Mouse (Mus musculus): ENCODE measurements around the gene Ltb4r1. TPM values are rescaled to one million over a fixed set of nuclear protein-coding genes. Genes with fewer than 3 reads are reported as not detected.

Ltb4r1 gene
- polyA plus RNA-seq (2015; fragmentation: Nextera tagmentation; extraction: Ambion mirVana) = 1.7 and 2.6 TPM in 2 replicates

- peaks cover 57% of the 10 kb centered on the region for H3K27me3 ChIP-seq
- no peak within 1 kb of the TSS for H3K4me2 ChIP-seq
- H3K4me1 ChIP-seq = peaks cover 32% of the 10 kb centered on the region
- H3K4me3 ChIP-seq = no peak within 1 kb of the TSS
- no peak for ATAC-seq (ENCODE audit: borderline replicate concordance, extremely low read depth, low FRiP score, low TSS enrichment)
- 59% methylated on average over 4 of the region's 4 CpGs for WGBS
- H3K9me3 ChIP-seq = no peaks in the 10 kb centered on the region
- no peaks in the 10 kb centered on the region for H3K36me3 ChIP-seq
- no peak within 1 kb of the TSS for H3K9ac ChIP-seq
- no peak within 1 kb of the TSS for H3K27ac ChIP-seq
Measured at GRCm38 (mm10) chr14:55765696-55766095, at the start of gene Ltb4r1. Gene Ltb4r1, plus strand, starts transcription at chr14:55765962.

DNA sequence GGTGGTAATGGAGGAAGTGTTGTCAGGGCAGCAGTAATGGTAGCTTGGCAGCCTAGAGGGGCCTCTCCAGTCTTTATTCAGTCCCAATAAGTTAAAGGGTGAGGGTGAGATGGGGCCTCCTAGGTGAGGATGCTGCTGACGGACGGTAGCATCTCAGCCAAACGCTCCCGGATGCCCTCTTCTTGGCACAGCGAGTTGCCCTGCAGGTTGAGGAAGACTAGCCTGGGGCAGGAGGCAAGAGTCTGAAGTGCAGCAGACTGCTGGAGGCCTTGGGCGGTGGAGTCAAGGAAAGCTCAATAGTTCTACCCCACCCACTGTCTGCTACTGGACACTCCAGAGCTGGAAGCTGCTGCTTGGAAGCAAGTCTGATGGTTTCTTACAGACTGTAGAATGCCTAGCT is 49.5 kb upstream of the Ltb4r1 start:
- ATAC-seq (ENCODE audit: borderline replicate concordance, extremely low read depth, low FRiP score, low TSS enrichment) = no peak
- Histone ChIP-seq H3K27ac (no peak overlapping the region), H3K4me3 (no peak overlapping the region), H3K9ac (no peak overlapping the region), H3K36me3 (peaks cover 22% of the 10 kb centered on the region), H3K27me3 (peaks cover 5% of the 10 kb centered on the region), H3K4me1 (peaks cover 25% of the 10 kb centered on the region), H3K9me3 (no peaks in the 10 kb centered on the region), H3K4me2 (no peak overlapping the region)
- WGBS = 88% methylated on average over 6 of the region's 6 CpGs

DNA sequence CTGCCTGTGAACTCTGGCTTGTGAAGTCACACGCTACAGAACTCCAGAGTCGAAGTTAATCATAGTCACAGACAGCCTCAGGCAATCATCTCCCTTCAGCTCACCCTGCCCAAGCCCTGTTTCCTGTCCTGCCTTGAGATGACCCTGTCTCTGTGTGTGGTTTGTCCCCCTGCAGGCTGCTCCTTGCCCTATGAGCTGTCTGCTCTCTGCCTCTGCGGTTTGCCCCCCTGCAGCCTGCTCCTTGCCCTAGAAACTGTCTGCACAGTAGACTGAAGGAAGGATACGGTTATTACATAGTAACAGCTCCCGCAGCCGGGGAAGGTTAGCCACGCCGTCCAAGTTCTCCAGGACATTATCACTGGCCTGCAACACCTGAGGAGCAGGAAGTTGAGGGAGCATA is 48.9 kb upstream of the Ltb4r1 start:
- H3K4me3 ChIP-seq = no peak overlapping the region
- 75% methylated on average over 8 of the region's 8 CpGs for WGBS
- H3K36me3 ChIP-seq = peaks cover 22% of the 10 kb centered on the region
- no peaks in the 10 kb centered on the region for H3K9me3 ChIP-seq
- H3K27ac ChIP-seq = no peak overlapping the region
- peaks cover 27% of the 10 kb centered on the region for H3K4me1 ChIP-seq
- ATAC-seq (ENCODE audit: borderline replicate concordance, extremely low read depth, low FRiP score, low TSS enrichment) = no peak
- H3K4me2 ChIP-seq = no peak overlapping the region
- peaks cover 5% of the 10 kb centered on the region for H3K27me3 ChIP-seq
- no peak overlapping the region for H3K9ac ChIP-seq

GRCm38 (mm10) chr14:55719737-55720136 is 46.0 kb upstream of the Ltb4r1 start:
- Histone ChIP-seq H3K9ac (no peak overlapping the region), H3K27ac (no peak overlapping the region), H3K4me2 (no peak overlapping the region), H3K4me3 (no peak overlapping the region), H3K4me1 (peaks cover 22% of the 10 kb centered on the region; the same call in 1 of the 2 replicates), H3K27me3 (no peaks in the 10 kb centered on the region), H3K36me3 (peaks cover 22% of the 10 kb centered on the region), H3K9me3 (no peaks in the 10 kb centered on the region)
- no peak for ATAC-seq (ENCODE audit: borderline replicate concordance, extremely low read depth, low FRiP score, low TSS enrichment)
- 84% methylated on average over 6 of the region's 6 CpGs for WGBS

GRCm38 (mm10) chr14:55720666-55721065 is 45.1 kb upstream of the Ltb4r1 start:
- H3K4me2 ChIP-seq = no peak overlapping the region
- peaks cover 15% of the 10 kb centered on the region; the same call in 1 of the 2 replicates for H3K4me1 ChIP-seq
- no peak overlapping the region for H3K4me3 ChIP-seq
- no peaks in the 10 kb centered on the region for H3K9me3 ChIP-seq
- H3K27me3 ChIP-seq = no peaks in the 10 kb centered on the region
- ATAC-seq (ENCODE audit: borderline replicate concordance, extremely low read depth, low FRiP score, low TSS enrichment) = no peak
- H3K9ac ChIP-seq = no peak overlapping the region
- H3K27ac ChIP-seq = no peak overlapping the region
- H3K36me3 ChIP-seq = peaks cover 22% of the 10 kb centered on the region
- WGBS = 88% methylated on average over 12 of the region's 12 CpGs

- H3K9ac ChIP-seq = no peak overlapping the region
- H3K36me3 ChIP-seq = peaks cover 22% of the 10 kb centered on the region
- no peak overlapping the region for H3K27ac ChIP-seq
- no peaks in the 10 kb centered on the region for H3K9me3 ChIP-seq
- WGBS = 69% methylated on average over 6 of the region's 6 CpGs
- peak overlapping the region; percentile 72 for H3K4me2 ChIP-seq
- H3K27me3 ChIP-seq = no peaks in the 10 kb centered on the region
- no peak for ATAC-seq (ENCODE audit: borderline replicate concordance, extremely low read depth, low FRiP score, low TSS enrichment)
- H3K4me3 ChIP-seq = peak overlapping the region; percentile 84
- peaks cover 15% of the 10 kb centered on the region; the same call in 1 of the 2 replicates for H3K4me1 ChIP-seq
Measured at GRCm38 (mm10) chr14:55721076-55721475, 44.7 kb upstream of the Ltb4r1 start.

DNA sequence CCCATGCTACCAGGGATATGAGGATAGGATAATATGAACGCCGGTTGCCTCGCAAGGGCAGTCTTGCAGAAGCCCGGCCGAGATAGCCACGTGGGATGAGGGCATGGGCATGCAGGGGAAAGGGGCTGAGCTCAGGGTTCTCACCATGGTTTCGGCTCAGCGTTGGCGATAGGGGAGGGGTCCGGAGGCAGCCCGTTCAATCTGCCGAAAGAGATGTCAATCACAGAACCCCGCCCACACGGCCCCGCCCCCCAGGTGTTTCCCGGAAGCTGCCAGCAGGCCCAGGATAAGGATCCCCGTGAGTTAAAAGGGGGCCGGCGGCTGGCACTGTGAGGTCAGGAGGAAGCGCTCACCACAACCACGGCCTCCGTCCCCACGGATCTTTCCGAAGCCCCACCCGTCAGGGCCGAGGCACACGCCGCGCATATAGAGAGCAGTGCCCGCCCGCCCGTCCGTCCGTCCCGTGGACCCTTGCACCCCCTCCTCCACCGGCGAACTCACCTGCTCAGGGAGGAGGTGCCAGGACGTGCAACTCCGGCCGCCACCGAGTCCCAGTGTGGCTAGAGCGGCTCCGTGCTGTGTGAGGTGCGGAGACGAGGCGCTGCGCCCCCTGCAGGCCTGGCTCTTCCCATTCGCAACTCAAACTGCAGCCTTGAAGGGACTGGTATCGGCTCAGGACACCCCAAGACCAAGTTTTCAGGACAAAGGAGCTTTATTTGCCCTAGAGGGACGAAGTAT is 43.9 kb upstream of the Ltb4r1 start, which contains the start of gene Rabggta:
TSS of gene Rabggta (minus strand) at position 564 of the 738 bp plus-strand sequence.
- WGBS = under 1% methylated on average over 47 of the region's 50 CpGs
- Histone ChIP-seq H3K9ac (peak within 1 kb of the TSS; percentile 68), H3K27ac (peak within 1 kb of the TSS; percentile 89), H3K9me3 (no peaks in the 10 kb centered on the region), H3K27me3 (no peaks in the 10 kb centered on the region), H3K4me3 (peak within 1 kb of the TSS; percentile 84), H3K36me3 (peaks cover 22% of the 10 kb centered on the region), H3K4me2 (peak within 1 kb of the TSS; percentile 72), H3K4me1 (peaks cover 15% of the 10 kb centered on the region; the same call in 1 of the 2 replicates)
- ATAC-seq (ENCODE audit: borderline replicate concordance, extremely low read depth, low FRiP score, low TSS enrichment) = peak; percentile 95

DNA sequence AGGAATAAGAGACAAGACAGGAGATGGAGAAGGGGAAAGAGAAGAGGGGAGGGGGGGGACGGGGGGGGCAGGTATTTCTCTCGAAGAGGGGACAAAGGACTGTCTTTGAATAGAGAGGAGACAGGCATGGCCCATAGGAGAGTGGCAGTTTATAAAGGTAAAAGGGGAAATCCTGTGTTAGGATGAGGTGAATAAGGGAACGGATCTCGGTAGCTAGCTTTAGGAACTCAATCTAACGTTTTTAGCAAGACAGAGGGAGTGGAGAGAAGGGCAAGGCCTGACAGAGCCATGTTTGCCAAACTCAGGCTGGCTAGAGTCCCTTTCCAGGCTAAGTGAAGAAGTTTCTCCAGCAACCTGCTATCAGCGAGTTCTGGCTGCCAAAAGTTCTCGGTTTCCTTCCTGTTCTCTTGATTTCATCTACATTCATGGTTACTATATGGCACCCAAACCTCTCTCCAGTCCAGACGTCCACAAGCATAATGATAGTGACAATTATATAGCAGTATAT is 43.3 kb upstream of the Ltb4r1 start:
- Histone ChIP-seq H3K4me3 (peak overlapping the region; percentile 84), H3K4me1 (peaks cover 18% of the 10 kb centered on the region; the same call in 1 of the 2 replicates), H3K4me2 (peak overlapping the region; percentile 72), H3K36me3 (peaks cover 15% of the 10 kb centered on the region), H3K27ac (no peak overlapping the region), H3K27me3 (no peaks in the 10 kb centered on the region), H3K9me3 (no peaks in the 10 kb centered on the region), H3K9ac (peak overlapping the region; percentile 68)
- 44% methylated on average over 8 of the region's 8 CpGs for WGBS
- ATAC-seq (ENCODE audit: borderline replicate concordance, extremely low read depth, low FRiP score, low TSS enrichment) = 0 out of 2 replicates have a peak, but pooled peaks have one; percentile 7

DNA sequence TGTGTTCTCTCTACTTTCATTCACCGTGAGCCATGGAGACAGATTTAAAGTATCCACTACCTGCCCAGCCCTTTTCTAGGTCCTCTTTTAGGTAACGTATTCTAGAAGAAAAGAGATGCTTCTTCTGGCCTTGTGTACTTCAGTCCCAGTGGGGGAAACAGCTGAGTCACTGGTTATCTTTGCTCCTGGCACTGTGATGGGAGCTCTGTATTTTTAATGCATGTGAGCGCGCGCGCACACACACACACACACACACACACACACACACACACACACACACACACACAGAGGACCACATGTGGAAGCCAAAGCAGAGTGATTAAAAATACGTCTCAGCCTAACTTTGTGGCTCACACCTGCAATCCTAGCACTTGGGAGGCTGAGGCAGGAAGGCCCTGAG is 42.3 kb upstream of the Ltb4r1 start:
- H3K27me3 ChIP-seq = no peaks in the 10 kb centered on the region
- H3K36me3 ChIP-seq = peaks cover 8% of the 10 kb centered on the region
- no peaks in the 10 kb centered on the region for H3K9me3 ChIP-seq
- H3K9ac ChIP-seq = no peak overlapping the region
- no peak overlapping the region for H3K27ac ChIP-seq
- no peak overlapping the region for H3K4me3 ChIP-seq
- WGBS = 90% methylated on average over 7 of the region's 7 CpGs
- ATAC-seq (ENCODE audit: borderline replicate concordance, extremely low read depth, low FRiP score, low TSS enrichment) = no peak
- peaks cover 23% of the 10 kb centered on the region; the same call in 1 of the 2 replicates for H3K4me1 ChIP-seq
- no peak overlapping the region for H3K4me2 ChIP-seq

- 44% methylated on average over 8 of the region's 8 CpGs for WGBS
Measured at GRCm38 (mm10) chr14:55724411-55724871, 41.3 kb upstream of the Ltb4r1 start.

GRCm38 (mm10) chr14:55726261-55726660 is 39.5 kb upstream of the Ltb4r1 start:
- Histone ChIP-seq H3K4me3 (no peak overlapping the region), H3K4me2 (no peak overlapping the region), H3K9me3 (no peaks in the 10 kb centered on the region), H3K36me3 (no peaks in the 10 kb centered on the region), H3K27me3 (no peaks in the 10 kb centered on the region), H3K27ac (no peak overlapping the region), H3K9ac (no peak overlapping the region), H3K4me1 (peaks cover 16% of the 10 kb centered on the region; the same call in 1 of the 2 replicates)
- no peak for ATAC-seq (ENCODE audit: borderline replicate concordance, extremely low read depth, low FRiP score, low TSS enrichment)

More at GRCm38 (mm10) chr14:55724411-55724871, 41.3 kb upstream of the Ltb4r1 start:
- H3K9ac ChIP-seq = no peak overlapping the region
- peaks cover 6% of the 10 kb centered on the region; the same call in 1 of the 2 replicates for H3K36me3 ChIP-seq
- no peaks in the 10 kb centered on the region for H3K27me3 ChIP-seq
- H3K4me1 ChIP-seq = peaks cover 23% of the 10 kb centered on the region; the same call in 1 of the 2 replicates
- H3K4me3 ChIP-seq = no peak overlapping the region
- no peaks in the 10 kb centered on the region for H3K9me3 ChIP-seq
- ATAC-seq (ENCODE audit: borderline replicate concordance, extremely low read depth, low FRiP score, low TSS enrichment) = no peak
- H3K27ac ChIP-seq = no peak overlapping the region
- H3K4me2 ChIP-seq = no peak overlapping the region

Measured in lung, embryonic 15.5 days (tissue).